Mouse (Mus musculus) C2C12 (cell line): ENCODE measurements at regions not wholly inside any gene's neighbourhood (a gene's known extent, or its start where the extent isn't known, plus 50 kb on each side); places are given as distances from the start of the nearest gene placed in this dataset.

ENCODE experiments used
- H3K27me3 ChIP-seq: one replicate; pipeline ENCODE4 v1.6.1; 2011; ENCODE audit not compliant: control insufficient read depth, insufficient read depth, insufficient read length
- H3K36me3 ChIP-seq: one replicate; pipeline ENCODE4 v1.6.1; 2011; ENCODE audit not compliant: control insufficient read depth, insufficient read depth
- H3K4me3 ChIP-seq: one replicate; pipeline ENCODE4 v1.5.1; 2011; ENCODE audit warnings: mild to moderate bottlenecking, control low read depth; ENCODE audit not compliant: poor library complexity, insufficient read depth, severe bottlenecking
- H3K79me2 ChIP-seq: one replicate; pipeline ENCODE4 v1.6.1; 2011; ENCODE audit not compliant: control insufficient read depth, insufficient read depth
- H3K79me3 ChIP-seq: one replicate; pipeline ENCODE4 v1.6.1; 2011; ENCODE audit warnings: low read depth, control low read depth
- H3ac ChIP-seq: one replicate; pipeline ENCODE3; 2011; ENCODE audit warnings: low read depth; ENCODE audit not compliant: control insufficient read depth, insufficient read length
- CEBPB ChIP-seq: IDR thresholded peaks from one replicate; pipeline ENCODE4 v1.6.1; 2011; ENCODE audit warnings: low read depth, mild to moderate bottlenecking, control low read depth, moderate library complexity
- CTCF ChIP-seq: IDR thresholded peaks from one replicate; pipeline ENCODE4 v1.5.1; 2011; ENCODE audit not compliant: control insufficient read depth, insufficient read depth, insufficient read length
- FOSL1 ChIP-seq: IDR thresholded peaks from one replicate; pipeline ENCODE4 v1.8.0; 2011; ENCODE audit warnings: mild to moderate bottlenecking, low read length; ENCODE audit not compliant: poor library complexity, insufficient read depth, severe bottlenecking
- MAX ChIP-seq: IDR thresholded peaks from one replicate; pipeline ENCODE4 v1.6.1; 2011; ENCODE audit warnings: mild to moderate bottlenecking, control low read depth
- MYOD1 ChIP-seq: IDR thresholded peaks from one replicate; pipeline ENCODE4 v1.6.1; 2011; ENCODE audit warnings: low read depth; ENCODE audit not compliant: control insufficient read depth, insufficient read length
- MYOG ChIP-seq: IDR thresholded peaks from one replicate; pipeline ENCODE4 v1.6.1; 2011; ENCODE audit not compliant: control insufficient read depth, insufficient read length; ENCODE audit errors: extremely low read depth
- USF1 ChIP-seq: IDR thresholded peaks from one replicate; pipeline ENCODE4 v1.6.1; 2011; ENCODE audit warnings: low read depth, mild to moderate bottlenecking, control low read depth, moderate library complexity

- Histone ChIP-seq H3K79me2 (no peaks in the 10 kb centered on the region), H3K36me3 (no peaks in the 10 kb centered on the region), H3K4me3 (no peak overlapping the region), H3K27me3 (no peaks in the 10 kb centered on the region), H3K79me3 (no peaks in the 10 kb centered on the region), H3ac (no peak overlapping the region)
- TF ChIP-seq USF1 (peak; percentile 3), FOSL1 (no peak)
These were observed 610.2 kb upstream of the Clint1 start for GRCm38 (mm10) chr11:45241671-45242070.

- Histone ChIP-seq H3K36me3 (no peaks in the 10 kb centered on the region), H3K79me2 (no peaks in the 10 kb centered on the region), H3K27me3 (no peaks in the 10 kb centered on the region), H3ac (no peak overlapping the region), H3K4me3 (no peak overlapping the region), H3K79me3 (no peaks in the 10 kb centered on the region)
- no peak for TF ChIP-seq MAX
- no peak for TF ChIP-seq FOSL1
- no peak for TF ChIP-seq MYOD1
- TF ChIP-seq CTCF, result no peak
- no peak for TF ChIP-seq MYOG
- TF ChIP-seq USF1, result no peak
- no peak for TF ChIP-seq CEBPB
These were observed 607.1 kb upstream of the Clint1 start for GRCm38 (mm10) chr11:45244796-45245195.

DNA sequence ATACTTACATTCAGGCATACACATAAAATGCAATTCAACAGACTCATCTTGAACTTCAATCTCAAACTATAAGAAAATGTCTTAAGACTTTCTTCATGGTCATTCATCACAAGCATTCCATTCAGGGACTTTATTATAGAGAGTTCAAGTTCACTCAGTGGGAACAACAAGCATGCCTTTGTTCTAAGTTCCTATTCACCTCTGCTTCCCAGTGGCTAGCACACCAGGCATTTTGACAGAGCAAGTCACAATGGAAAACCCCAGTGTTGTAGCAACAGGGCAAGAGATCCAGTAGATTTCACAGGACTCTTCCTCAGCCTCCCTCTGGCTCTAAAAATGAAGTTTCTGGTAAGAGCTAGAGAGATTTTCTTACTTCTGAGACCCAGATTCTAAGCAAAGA is 595.8 kb upstream of the Clint1 start:
- H3K79me2 ChIP-seq, result no peaks in the 10 kb centered on the region

GRCm38 (mm10) chr11:45262198-45262597 is 589.7 kb upstream of the Clint1 start:
- no peak for TF ChIP-seq MYOG
- no peak for TF ChIP-seq USF1
- TF ChIP-seq CTCF, result no peak
- TF ChIP-seq MAX, result no peak
- no peak for TF ChIP-seq CEBPB
- TF ChIP-seq FOSL1, result no peak
- TF ChIP-seq MYOD1, result no peak
- no peaks in the 10 kb centered on the region for H3K79me3 ChIP-seq

More for the DNA sequence above, 595.8 kb upstream of the Clint1 start:
- Histone ChIP-seq H3ac (no peak overlapping the region), H3K4me3 (no peak overlapping the region), H3K36me3 (no peaks in the 10 kb centered on the region), H3K79me3 (no peaks in the 10 kb centered on the region), H3K27me3 (no peaks in the 10 kb centered on the region)
- TF ChIP-seq CEBPB (no peak), FOSL1 (no peak), MAX (no peak), USF1 (no peak), MYOG (no peak), MYOD1 (no peak), CTCF (no peak)

DNA sequence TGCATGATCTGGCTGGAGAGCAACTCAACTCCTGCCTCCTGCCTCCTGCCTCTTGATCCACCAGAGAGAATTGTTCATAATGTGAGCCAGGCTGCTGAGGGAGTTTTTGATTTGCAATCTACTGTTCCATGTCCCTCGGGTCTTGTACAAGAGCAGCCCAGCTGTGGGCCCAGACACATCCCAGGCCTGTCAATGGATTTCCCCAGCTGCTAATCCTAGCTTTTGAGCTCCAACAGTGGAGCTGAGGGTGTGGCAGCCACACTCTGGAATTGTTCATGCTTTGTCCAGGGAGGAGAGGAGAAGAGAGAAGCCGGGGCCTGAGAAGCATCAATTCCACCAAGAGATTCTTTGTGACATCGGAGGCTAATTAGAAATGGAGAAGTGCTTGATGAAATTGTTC is 587.9 kb upstream of the Clint1 start:
- Histone ChIP-seq H3K4me3 (no peak overlapping the region), H3K79me3 (no peaks in the 10 kb centered on the region), H3K27me3 (no peaks in the 10 kb centered on the region), H3K36me3 (no peaks in the 10 kb centered on the region), H3K79me2 (no peaks in the 10 kb centered on the region), H3ac (no peak overlapping the region)
- TF ChIP-seq CTCF (no peak), MYOG (no peak), MYOD1 (no peak), FOSL1 (no peak)

More at GRCm38 (mm10) chr11:45262198-45262597, 589.7 kb upstream of the Clint1 start:
- H3K36me3 ChIP-seq, result no peaks in the 10 kb centered on the region
- H3K4me3 ChIP-seq, result no peak overlapping the region
- no peaks in the 10 kb centered on the region for H3K79me2 ChIP-seq
- H3K27me3 ChIP-seq, result no peaks in the 10 kb centered on the region
- H3ac ChIP-seq, result no peak overlapping the region

DNA sequence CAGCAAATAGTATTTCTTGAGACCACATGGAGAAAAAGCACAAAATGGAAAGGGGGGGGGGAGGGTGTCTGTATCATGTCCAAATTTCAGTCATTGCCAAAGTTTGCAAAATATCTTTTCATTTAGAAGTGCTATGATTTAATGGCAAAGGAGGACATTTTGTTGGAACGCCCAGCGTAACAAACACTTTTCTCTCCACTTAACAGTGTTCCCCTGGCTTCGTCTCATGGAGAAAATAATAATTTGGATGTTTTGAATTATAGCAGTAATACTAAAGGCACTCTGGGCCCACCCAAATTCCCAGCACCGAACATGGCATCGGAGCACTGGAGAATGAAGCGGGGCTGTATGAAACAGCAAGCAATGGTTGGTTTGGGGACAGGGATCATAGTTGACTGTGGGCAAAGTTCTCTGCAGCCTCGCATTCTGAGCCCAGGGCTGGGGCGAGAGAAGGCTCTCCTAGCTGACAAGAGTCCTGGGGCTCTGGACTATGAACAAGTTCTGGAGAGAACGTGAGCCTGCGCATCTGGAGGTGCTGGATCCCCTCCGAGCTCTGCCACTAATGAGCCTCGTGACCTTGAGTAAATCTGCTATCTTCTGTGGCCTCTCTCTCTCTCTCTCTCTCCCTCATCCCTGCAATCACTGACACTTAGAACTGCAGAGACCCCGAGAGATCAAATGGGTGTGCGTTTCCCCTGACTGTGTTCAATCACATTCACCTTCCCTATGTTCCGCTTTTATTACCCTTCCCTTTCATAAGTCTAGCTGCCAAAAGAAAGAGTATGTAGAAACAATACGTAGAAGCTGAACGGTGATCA is 586.5 kb upstream of the Clint1 start:
- H3K36me3 ChIP-seq, result no peaks in the 10 kb centered on the region
- no peaks in the 10 kb centered on the region for H3K79me3 ChIP-seq
- H3K79me2 ChIP-seq, result no peaks in the 10 kb centered on the region
- no peaks in the 10 kb centered on the region for H3K27me3 ChIP-seq
- no peak for TF ChIP-seq CEBPB
- TF ChIP-seq MYOD1, result no peak
- TF ChIP-seq USF1, result no peak
- TF ChIP-seq FOSL1, result no peak
- no peak overlapping the region for H3ac ChIP-seq
- H3K4me3 ChIP-seq, result no peak overlapping the region
